Mouse (Mus musculus): ENCODE measurements around the gene Col19a1. TPM values are rescaled to one million over a fixed set of nuclear protein-coding genes. Genes with fewer than 3 reads are reported as not detected.

Col19a1 gene
- polyA plus RNA-seq, 1 experiment: not detected

DNA sequence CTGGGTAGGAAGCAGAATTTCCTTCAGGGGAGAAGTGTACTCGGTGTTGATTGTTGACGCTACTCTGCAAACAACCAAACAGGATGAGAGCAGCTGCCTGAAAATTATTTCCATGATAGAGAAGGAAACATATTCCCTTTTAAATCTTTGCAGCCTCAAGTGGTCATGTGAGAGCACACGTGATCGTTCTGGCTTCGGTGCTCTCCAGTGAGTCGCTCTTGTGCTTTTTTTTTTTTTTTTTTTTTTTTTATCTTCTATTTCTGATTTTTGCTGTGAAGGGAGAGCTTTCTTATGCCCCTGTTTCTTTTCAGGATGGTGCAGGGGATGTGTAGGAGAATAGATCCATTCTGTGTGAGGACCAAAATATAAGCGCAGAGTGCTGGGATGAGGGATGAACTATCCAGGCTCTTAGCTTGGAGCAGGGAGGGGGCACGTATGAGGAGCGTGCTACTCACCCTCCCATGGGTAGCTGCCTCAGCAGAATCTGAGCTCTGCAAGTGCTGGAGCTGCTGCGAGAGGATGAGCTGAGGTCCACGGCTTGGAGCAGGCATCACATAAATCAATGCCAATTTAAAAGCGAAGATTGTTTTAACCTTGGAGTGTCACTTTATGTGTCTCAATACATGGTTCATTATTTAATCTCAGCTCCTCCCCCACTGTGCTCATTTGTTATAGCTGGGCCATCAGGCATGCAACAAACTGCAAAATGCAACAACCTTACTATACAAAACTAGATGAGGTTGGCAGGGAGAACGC lies 237.6 kb downstream of the Col19a1 start:
- H3K4me1 ChIP-seq (ENCODE audit: control insufficient read depth, insufficient read depth, low read length): no peaks in the 10 kb centered on the region
- no peaks in the 10 kb centered on the region for H3K36me3 ChIP-seq (ENCODE audit: control insufficient read depth, insufficient read depth, low read length, poor library complexity, severe bottlenecking)
- H3K9ac ChIP-seq (ENCODE audit: low read depth, poor library complexity, severe bottlenecking): no peak overlapping the region

GRCm38 (mm10) chr1:24347621-24348160 lies 239.6 kb downstream of the Col19a1 start:
- Histone ChIP-seq H3K36me3 (ENCODE audit: control insufficient read depth, insufficient read depth, low read length, poor library complexity, severe bottlenecking) (no peaks in the 10 kb centered on the region), H3K27ac (ENCODE audit: insufficient read depth, low read length) (no peak overlapping the region), H3K9me3 (replicated peaks; ENCODE audit: control insufficient read depth, insufficient read depth, low read length, poor library complexity, severe bottlenecking) (no peaks in the 10 kb centered on the region), H3K27me3 (ENCODE audit: control insufficient read depth, insufficient read depth, low read length, poor library complexity, severe bottlenecking) (no peaks in the 10 kb centered on the region), H3K4me1 (ENCODE audit: control insufficient read depth, insufficient read depth, low read length) (no peaks in the 10 kb centered on the region), H3K4me3 (ENCODE audit: low read depth, low read length) (no peak overlapping the region), H3K9ac (ENCODE audit: low read depth, poor library complexity, severe bottlenecking) (no peak overlapping the region)
- TF ChIP-seq CTCF (IDR thresholded peaks at IDR 0.05; ENCODE audit: low read depth, low read length): no peak
- TF ChIP-seq EP300 (IDR thresholded peaks at IDR 0.05; ENCODE audit: insufficient read depth, low read depth, low read length): no peak
- no peak for TF ChIP-seq POLR2A (IDR thresholded peaks at IDR 0.05; ENCODE audit: insufficient read depth, low read length)

More for the DNA sequence above, 237.6 kb downstream of the Col19a1 start:
- TF ChIP-seq POLR2A (IDR thresholded peaks at IDR 0.05; ENCODE audit: insufficient read depth, low read length) (no peak), CTCF (IDR thresholded peaks at IDR 0.05; ENCODE audit: low read depth, low read length) (no peak), EP300 (IDR thresholded peaks at IDR 0.05; ENCODE audit: insufficient read depth, low read depth, low read length) (no peak)
- Histone ChIP-seq H3K4me3 (ENCODE audit: low read depth, low read length) (no peak overlapping the region), H3K27me3 (ENCODE audit: control insufficient read depth, insufficient read depth, low read length, poor library complexity, severe bottlenecking) (no peaks in the 10 kb centered on the region), H3K27ac (ENCODE audit: insufficient read depth, low read length) (no peak overlapping the region), H3K9me3 (replicated peaks; ENCODE audit: control insufficient read depth, insufficient read depth, low read length, poor library complexity, severe bottlenecking) (no peaks in the 10 kb centered on the region)

- H3K4me1 ChIP-seq (ENCODE audit: control insufficient read depth, insufficient read depth, low read length): no peaks in the 10 kb centered on the region
- no peak overlapping the region for H3K9ac ChIP-seq (ENCODE audit: low read depth, poor library complexity, severe bottlenecking)
- no peak overlapping the region for H3K4me3 ChIP-seq (ENCODE audit: low read depth, low read length)
- no peaks in the 10 kb centered on the region for H3K9me3 ChIP-seq (replicated peaks; ENCODE audit: control insufficient read depth, insufficient read depth, low read length, poor library complexity, severe bottlenecking)
- peak; percentile 31 for TF ChIP-seq CTCF (IDR thresholded peaks at IDR 0.05; ENCODE audit: low read depth, low read length)
- TF ChIP-seq POLR2A (IDR thresholded peaks at IDR 0.05; ENCODE audit: insufficient read depth, low read length): no peak
- H3K27me3 ChIP-seq (ENCODE audit: control insufficient read depth, insufficient read depth, low read length, poor library complexity, severe bottlenecking): no peaks in the 10 kb centered on the region
- H3K27ac ChIP-seq (ENCODE audit: insufficient read depth, low read length): no peak overlapping the region
- no peaks in the 10 kb centered on the region for H3K36me3 ChIP-seq (ENCODE audit: control insufficient read depth, insufficient read depth, low read length, poor library complexity, severe bottlenecking)
Observed at GRCm38 (mm10) chr1:24337556-24338275, 249.6 kb downstream of the Col19a1 start.

- Histone ChIP-seq H3K4me3 (ENCODE audit: low read depth, low read length) (no peak overlapping the region), H3K27me3 (ENCODE audit: control insufficient read depth, insufficient read depth, low read length, poor library complexity, severe bottlenecking) (no peaks in the 10 kb centered on the region), H3K9me3 (replicated peaks; ENCODE audit: control insufficient read depth, insufficient read depth, low read length, poor library complexity, severe bottlenecking) (no peaks in the 10 kb centered on the region), H3K27ac (ENCODE audit: insufficient read depth, low read length) (no peak overlapping the region), H3K9ac (ENCODE audit: low read depth, poor library complexity, severe bottlenecking) (no peak overlapping the region), H3K36me3 (ENCODE audit: control insufficient read depth, insufficient read depth, low read length, poor library complexity, severe bottlenecking) (no peaks in the 10 kb centered on the region), H3K4me1 (ENCODE audit: control insufficient read depth, insufficient read depth, low read length) (no peaks in the 10 kb centered on the region)
- TF ChIP-seq CTCF (IDR thresholded peaks at IDR 0.05; ENCODE audit: low read depth, low read length) (no peak), POLR2A (IDR thresholded peaks at IDR 0.05; ENCODE audit: insufficient read depth, low read length) (no peak), EP300 (IDR thresholded peaks at IDR 0.05; ENCODE audit: insufficient read depth, low read depth, low read length) (no peak)
Observed at GRCm38 (mm10) chr1:24336051-24336450, 251.2 kb downstream of the Col19a1 start.

- Histone ChIP-seq H3K9ac (ENCODE audit: low read depth, poor library complexity, severe bottlenecking) (no peak overlapping the region), H3K36me3 (ENCODE audit: control insufficient read depth, insufficient read depth, low read length, poor library complexity, severe bottlenecking) (no peaks in the 10 kb centered on the region), H3K27me3 (ENCODE audit: control insufficient read depth, insufficient read depth, low read length, poor library complexity, severe bottlenecking) (no peaks in the 10 kb centered on the region), H3K4me1 (ENCODE audit: control insufficient read depth, insufficient read depth, low read length) (no peaks in the 10 kb centered on the region), H3K27ac (ENCODE audit: insufficient read depth, low read length) (no peak overlapping the region), H3K9me3 (replicated peaks; ENCODE audit: control insufficient read depth, insufficient read depth, low read length, poor library complexity, severe bottlenecking) (peaks cover 8% of the 10 kb centered on the region; the same call in 1 of the 2 replicates), H3K4me3 (ENCODE audit: low read depth, low read length) (no peak overlapping the region)
- no peak for TF ChIP-seq EP300 (IDR thresholded peaks at IDR 0.05; ENCODE audit: insufficient read depth, low read depth, low read length)
- TF ChIP-seq POLR2A (IDR thresholded peaks at IDR 0.05; ENCODE audit: insufficient read depth, low read length): no peak
- TF ChIP-seq CTCF (IDR thresholded peaks at IDR 0.05; ENCODE audit: low read depth, low read length): no peak
Observed at GRCm38 (mm10) chr1:24316961-24317589, 270.2 kb downstream of the Col19a1 start.
